Mouse (Mus musculus) liver, embryonic 16.5 days (tissue): ENCODE measurements around the gene Rbms2. TPM values are rescaled to one million over a fixed set of nuclear protein-coding genes. Genes with fewer than 3 reads are reported as not detected.

ENCODE experiments used
- ATAC-seq: fragments of 200-750 bp; cut with Nextera tagmentation; 2 replicates; pipeline ENCODE4 v1.8.0; 2017; ENCODE audit warnings: low read depth, mild to moderate bottlenecking, moderate number of reproducible peaks, moderate library complexity
- H3K27ac ChIP-seq: fragments of 300-500 bp; sonication (generic); 2 replicates; pipeline ENCODE4 v1.5.1; 2014; ENCODE audit warnings: mild to moderate bottlenecking, low read length
- H3K27me3 ChIP-seq: fragments of 300-500 bp; sonication (generic); 2 replicates; pipeline ENCODE4 v1.6.1; 2014; ENCODE audit warnings: low read depth, low read length, mixed read lengths; ENCODE audit not compliant: control insufficient read depth, insufficient read depth
- H3K36me3 ChIP-seq: fragments of 300-500 bp; sonication (generic); 2 replicates; pipeline ENCODE4 v1.6.1; 2014; ENCODE audit warnings: mild to moderate bottlenecking; ENCODE audit not compliant: control insufficient read depth, insufficient read depth
- H3K4me1 ChIP-seq: fragments of 300-500 bp; sonication (generic); 2 replicates; pipeline ENCODE4 v1.6.1; 2014; ENCODE audit warnings: low read depth, low read length, mixed read lengths; ENCODE audit not compliant: control insufficient read depth
- H3K4me2 ChIP-seq: fragments of 300-500 bp; sonication (generic); 2 replicates; pipeline ENCODE4 v1.6.1; 2014; ENCODE audit warnings: low read depth, low read length, mixed read lengths
- H3K4me3 ChIP-seq: fragments of 300-500 bp; sonication (generic); 2 replicates; pipeline ENCODE4 v1.5.1; 2014; ENCODE audit warnings: low read depth, mild to moderate bottlenecking, low read length
- H3K9ac ChIP-seq: fragments of 300-500 bp; sonication (generic); 2 replicates; pipeline ENCODE4 v1.6.1; 2014; ENCODE audit warnings: low read depth, low read length
- H3K9me3 ChIP-seq: fragments of 300-500 bp; sonication (generic); replicated peaks from 2 replicates; pipeline ENCODE4 v1.6.1; 2016; ENCODE audit warnings: low read length; ENCODE audit not compliant: control insufficient read depth
- WGBS: fragments of 180-500 bp; shearing (Covaris S2); extraction: QIAGEN DNeasy Blood & Tissue Kit; methylation state at CpG from one replicate; pipeline ENCODE4 v1.1.7; 2014; ENCODE audit not compliant: insufficient replicate concordance; 5-methylcytosine and 5-hydroxymethylcytosine counted together
- polyA plus RNA-seq: library from polyadenylated mRNA; unstranded; fragments of >200 nt; fragmentation: Nextera tagmentation; extraction: Ambion mirVana; gene quantifications from 2 replicates; pipeline ENCODE4 v1.2.1, GENCODE M21; 2015

Rbms2 gene
- polyA plus RNA-seq, 1 experiment from 2014 or later: 7.3 TPM

DNA sequence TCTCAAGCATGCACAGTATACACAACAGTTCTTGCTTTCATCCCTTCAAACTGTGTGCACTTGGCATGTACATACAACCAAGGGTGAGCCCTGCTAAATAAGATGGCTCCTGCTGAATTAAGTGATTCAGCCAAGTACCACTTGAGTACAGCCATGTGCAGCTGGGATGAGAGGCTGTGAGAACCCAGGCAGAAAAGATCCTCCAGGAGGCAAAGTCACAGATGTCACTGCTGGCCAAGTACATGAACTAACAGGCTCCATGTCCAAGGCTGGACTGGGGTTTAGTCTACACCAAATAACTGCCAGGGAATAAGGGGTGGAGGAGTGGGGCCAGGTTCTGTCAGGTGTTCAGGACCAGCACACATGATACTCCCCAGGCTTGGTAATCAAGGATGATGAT, 48.3 kb downstream of the Rbms2 start:
- Histone ChIP-seq H3K36me3 (peaks cover 11% of the 10 kb centered on the region), H3K9me3 (no peaks in the 10 kb centered on the region), H3K27me3 (no peaks in the 10 kb centered on the region), H3K4me2 (no peak overlapping the region), H3K4me3 (no peak overlapping the region), H3K27ac (no peak overlapping the region), H3K4me1 (no peaks in the 10 kb centered on the region), H3K9ac (no peak overlapping the region)
- ATAC-seq: no peak

DNA sequence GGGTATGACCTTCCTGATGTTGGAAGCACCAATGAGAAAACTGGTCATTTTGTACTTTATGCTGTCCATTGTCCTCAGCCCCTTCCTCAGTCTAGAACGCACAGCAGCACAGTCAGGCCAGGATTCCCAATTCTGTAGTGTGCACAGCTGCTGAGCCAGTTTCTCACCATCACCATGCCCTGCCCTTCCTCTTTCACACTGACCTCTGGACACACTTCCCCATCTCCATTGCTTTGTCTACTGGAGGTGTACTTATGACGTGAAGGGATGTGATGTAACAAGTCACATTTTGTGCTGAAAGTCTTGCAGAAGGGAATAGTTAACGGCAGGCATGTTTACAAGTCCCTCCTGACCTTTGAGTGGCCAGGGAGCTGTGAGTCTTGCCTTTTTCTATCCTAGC, 48.8 kb downstream of the Rbms2 start:
- ATAC-seq: no peak
- Histone ChIP-seq H3K4me3 (no peak overlapping the region), H3K27ac (no peak overlapping the region), H3K36me3 (peaks cover 16% of the 10 kb centered on the region), H3K27me3 (no peaks in the 10 kb centered on the region), H3K4me2 (no peak overlapping the region), H3K9me3 (no peaks in the 10 kb centered on the region), H3K4me1 (no peaks in the 10 kb centered on the region), H3K9ac (no peak overlapping the region)
- 55% methylated on average over 3 of the region's 3 CpGs for WGBS

DNA sequence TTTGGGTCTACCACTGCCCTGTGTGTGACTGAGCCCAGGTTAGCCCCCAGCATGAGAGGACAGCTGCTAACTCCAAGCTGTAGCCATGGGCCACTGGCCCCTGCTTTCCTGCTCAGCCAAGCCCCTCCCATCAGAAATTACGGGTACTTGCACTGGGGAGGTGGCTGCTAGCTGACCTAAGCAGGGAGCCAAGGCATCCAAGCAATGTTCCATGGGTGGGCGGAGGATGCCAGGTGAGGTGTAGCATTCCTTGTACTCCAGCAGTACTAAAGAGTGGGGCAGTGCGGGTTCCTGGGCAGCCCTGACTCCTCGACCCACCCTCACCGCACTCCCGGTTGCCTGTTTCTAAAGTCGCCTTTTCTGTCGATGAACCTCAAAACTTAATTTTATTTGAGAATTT, 52.0 kb downstream of the Rbms2 start:
- H3K36me3 ChIP-seq: peaks cover 47% of the 10 kb centered on the region
- no peaks in the 10 kb centered on the region for H3K4me1 ChIP-seq

DNA sequence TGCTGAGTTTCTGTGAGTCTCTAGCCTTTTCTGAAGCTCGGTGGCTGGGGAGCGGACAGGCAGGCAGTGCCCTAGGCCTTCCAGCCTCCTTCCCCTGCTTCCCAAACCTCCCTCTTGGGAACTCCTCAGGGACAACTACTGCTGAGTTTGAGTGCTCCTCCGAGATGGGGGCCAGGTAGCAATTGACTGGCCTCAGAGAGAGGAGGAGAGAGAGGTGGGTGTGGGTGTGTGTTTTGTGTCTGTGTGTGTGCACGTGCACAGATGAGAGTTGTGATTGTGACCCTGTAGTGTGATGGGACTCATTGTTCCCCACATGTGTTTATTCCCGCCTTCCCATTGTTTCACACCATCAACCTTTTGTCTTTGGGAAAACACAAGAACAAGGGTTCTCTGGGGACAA, 52.6 kb downstream of the Rbms2 start:
- no peaks in the 10 kb centered on the region for H3K27me3 ChIP-seq
- WGBS: 78% methylated on average over 5 of the region's 5 CpGs
- ATAC-seq: no peak

More for the DNA sequence above, 52.0 kb downstream of the Rbms2 start:
- no peak for ATAC-seq
- Histone ChIP-seq H3K27ac (no peak overlapping the region), H3K4me3 (no peak overlapping the region), H3K4me2 (no peak overlapping the region), H3K9me3 (no peaks in the 10 kb centered on the region), H3K9ac (no peak overlapping the region), H3K27me3 (no peaks in the 10 kb centered on the region)
- WGBS: 90% methylated on average over 8 of the region's 8 CpGs

DNA sequence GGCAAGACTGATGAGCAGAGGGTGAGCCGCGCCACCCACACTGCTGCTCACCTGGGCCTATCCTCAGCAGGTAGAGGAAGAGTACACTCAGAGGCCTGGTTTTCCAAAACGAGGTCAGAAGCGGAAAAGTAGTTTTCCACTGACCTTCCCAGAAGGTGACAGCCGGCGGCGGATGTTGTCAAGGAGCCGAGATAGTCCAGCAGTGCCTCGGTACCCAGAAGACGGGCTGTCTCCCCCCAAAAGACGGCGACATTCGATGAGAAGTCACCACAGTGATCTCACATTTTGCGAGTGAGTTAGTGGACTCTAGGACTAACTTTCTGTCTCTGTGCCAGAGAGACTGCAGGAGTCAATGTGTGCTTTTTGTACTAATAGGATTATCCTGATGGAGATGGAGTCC, 54.1 kb downstream of the Rbms2 start:
- no peaks in the 10 kb centered on the region for H3K27me3 ChIP-seq
- no peaks in the 10 kb centered on the region for H3K4me1 ChIP-seq
- no peak for ATAC-seq
- H3K4me2 ChIP-seq: no peak overlapping the region
- 87% methylated on average over 14 of the region's 14 CpGs for WGBS
- H3K9me3 ChIP-seq: no peaks in the 10 kb centered on the region
- H3K36me3 ChIP-seq: peaks cover 68% of the 10 kb centered on the region
- H3K9ac ChIP-seq: no peak overlapping the region
- H3K4me3 ChIP-seq: no peak overlapping the region
- H3K27ac ChIP-seq: no peak overlapping the region

More for the DNA sequence above, 52.6 kb downstream of the Rbms2 start:
- no peak overlapping the region for H3K4me3 ChIP-seq
- no peak overlapping the region for H3K27ac ChIP-seq
- H3K4me1 ChIP-seq: no peaks in the 10 kb centered on the region
- H3K4me2 ChIP-seq: no peak overlapping the region
- H3K9ac ChIP-seq: no peak overlapping the region
- H3K36me3 ChIP-seq: peaks cover 53% of the 10 kb centered on the region
- no peaks in the 10 kb centered on the region for H3K9me3 ChIP-seq

DNA sequence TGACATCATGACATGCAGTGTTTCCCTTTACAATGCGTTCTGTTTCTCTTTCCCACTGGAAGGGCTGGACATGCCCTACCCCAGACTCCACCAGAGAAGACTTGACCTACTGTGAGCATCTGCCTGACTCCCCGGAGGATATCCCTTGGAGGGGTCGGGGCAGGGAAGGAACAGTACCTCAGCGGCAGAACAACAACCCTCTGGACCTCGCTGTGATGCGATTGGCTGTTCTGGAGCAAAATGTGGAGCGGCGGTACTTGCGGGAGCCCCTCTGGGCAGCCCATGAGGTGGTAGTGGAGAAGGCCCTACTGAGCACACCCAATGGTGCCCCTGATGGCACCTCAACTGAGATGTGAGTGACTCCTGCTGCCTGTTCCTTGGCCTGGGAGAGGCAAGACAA, 55.3 kb downstream of the Rbms2 start:
- Histone ChIP-seq H3K9ac (no peak overlapping the region), H3K9me3 (no peaks in the 10 kb centered on the region), H3K36me3 (peaks cover 75% of the 10 kb centered on the region), H3K4me2 (no peak overlapping the region), H3K4me1 (no peaks in the 10 kb centered on the region), H3K4me3 (no peak overlapping the region), H3K27ac (no peak overlapping the region), H3K27me3 (no peaks in the 10 kb centered on the region)
- whole genome bisulfite sequencing: 92% methylated on average over 9 of the region's 9 CpGs
- ATAC-seq: no peak

DNA sequence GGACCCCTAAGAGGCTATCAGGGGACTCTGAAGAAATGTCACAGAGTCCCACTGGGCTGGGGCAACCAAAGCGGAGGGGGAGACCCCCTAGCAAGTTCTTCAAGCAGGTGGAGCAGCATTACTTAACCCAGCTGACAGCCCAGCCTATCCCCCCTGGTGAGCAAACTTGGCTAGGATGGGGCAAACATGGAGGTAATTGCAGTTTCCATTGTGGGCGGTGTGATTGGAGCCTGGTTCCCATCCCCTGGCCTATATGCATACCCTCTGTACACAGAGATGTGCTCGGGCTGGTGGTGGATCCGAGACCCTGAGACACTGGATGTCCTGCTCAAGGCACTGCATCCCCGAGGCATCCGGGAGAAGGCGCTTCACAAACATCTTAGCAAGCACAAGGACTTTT, 56.3 kb downstream of the Rbms2 start:
- ATAC-seq: no peak
- WGBS: 82% methylated on average over 7 of the region's 7 CpGs
- H3K4me1 ChIP-seq: no peaks in the 10 kb centered on the region
- no peak overlapping the region for H3K27ac ChIP-seq
- no peak overlapping the region for H3K9ac ChIP-seq
- no peak overlapping the region for H3K4me2 ChIP-seq
- H3K36me3 ChIP-seq: peaks cover 82% of the 10 kb centered on the region
- no peaks in the 10 kb centered on the region for H3K9me3 ChIP-seq
- no peak overlapping the region for H3K4me3 ChIP-seq
- H3K27me3 ChIP-seq: no peaks in the 10 kb centered on the region

DNA sequence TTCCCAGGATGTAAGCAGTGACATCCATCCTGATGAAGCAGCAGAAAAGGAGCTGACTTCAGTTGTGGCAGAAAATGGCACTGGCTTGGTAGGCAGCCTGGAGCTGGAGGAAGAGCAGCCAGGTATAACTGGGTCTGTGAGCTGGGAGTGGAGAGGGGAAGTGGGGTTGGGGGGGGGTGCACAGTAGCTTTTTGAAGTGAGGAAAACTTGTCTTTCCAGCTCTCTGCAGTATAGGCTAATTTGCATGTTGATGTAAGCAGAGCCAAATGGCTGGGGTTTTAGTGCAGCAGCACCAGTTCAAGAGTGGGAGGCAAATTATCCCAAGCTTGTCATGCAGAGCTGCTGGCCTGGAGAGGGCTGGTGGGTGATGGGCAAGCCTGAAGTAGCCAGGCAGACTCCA, 68.9 kb downstream of the Rbms2 start:
- Histone ChIP-seq H3K4me1 (no peaks in the 10 kb centered on the region), H3K9me3 (no peaks in the 10 kb centered on the region), H3K36me3 (peaks cover 52% of the 10 kb centered on the region), H3K9ac (no peak overlapping the region), H3K27me3 (no peaks in the 10 kb centered on the region), H3K27ac (no peak overlapping the region), H3K4me2 (no peak overlapping the region), H3K4me3 (no peak overlapping the region)
- ATAC-seq: no peak

DNA sequence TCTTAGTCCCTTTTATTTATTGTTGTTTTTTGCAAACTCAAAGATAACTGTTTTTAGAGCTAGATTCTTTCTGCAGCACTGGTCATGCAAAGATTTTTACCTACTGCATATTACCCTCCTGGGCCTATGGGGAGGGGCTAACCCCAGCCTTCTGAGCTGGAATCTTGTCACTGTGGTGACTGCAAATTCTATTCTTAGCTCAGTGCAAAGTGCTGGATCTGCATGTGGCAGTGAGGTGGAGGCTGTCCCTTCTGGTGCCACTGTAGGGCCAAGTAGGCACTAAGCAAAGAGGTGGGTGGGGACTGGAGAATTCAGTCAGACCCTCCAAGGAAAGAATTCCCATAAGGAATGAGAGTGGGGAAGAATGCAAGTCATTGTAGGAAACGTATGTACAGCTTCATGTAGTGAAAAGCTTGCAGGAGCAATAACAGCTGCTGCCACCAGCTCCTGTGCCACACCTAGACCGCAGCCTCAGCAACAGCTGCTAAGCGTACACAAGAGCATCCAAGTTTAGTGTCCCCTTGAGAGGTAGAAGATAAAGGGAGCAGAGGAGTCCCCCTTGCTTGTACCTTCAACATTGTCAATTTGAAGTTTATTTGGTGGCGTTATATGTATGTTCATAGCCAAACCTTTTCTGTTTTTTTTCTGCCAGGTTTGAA, 69.9 kb downstream of the Rbms2 start:
- 89% methylated on average over 4 of the region's 4 CpGs for WGBS
- Histone ChIP-seq H3K4me1 (no peaks in the 10 kb centered on the region), H3K4me2 (no peak overlapping the region), H3K9me3 (no peaks in the 10 kb centered on the region), H3K4me3 (no peak overlapping the region), H3K27ac (no peak overlapping the region), H3K36me3 (peaks cover 42% of the 10 kb centered on the region), H3K9ac (no peak overlapping the region), H3K27me3 (no peaks in the 10 kb centered on the region)
- no peak for ATAC-seq
